ENCODE assay signal across 17 mouse cellular contexts in genomic region chr2:102997874-102998273, GRCm38 (mm10).
DNase-seq lines count a peak whose midpoint lies in the region; ATAC-seq and TF ChIP-seq lines count a peak whose summit lies in the region.
"Had no signal": no experiment of that assay in that cellular context is flagged by ENCODE, and none has a peak within 500 bp of the region (broad histone marks: within the 10 kb centered on the region; RNA-seq: fewer than 3 reads in every experiment).

No protein-coding gene starts in this region.

- no peak overlapping the region for H3K4me3 ChIP-seq in intestine, embryonic 14.5 days (ENCODE audit: low read depth, low read length)
- H3K4me3 ChIP-seq in intestine, postnatal 0 days (ENCODE audit: low read depth, low read length) = no peak overlapping the region
- H3K4me3 ChIP-seq in lung, postnatal 0 days (ENCODE audit: low read depth, low read length) = no peak overlapping the region
- no peak overlapping the region for H3K4me3 ChIP-seq in embryonic facial prominence, embryonic 15.5 days (replicated peaks)
- H3K4me3 ChIP-seq in midbrain, embryonic 10.5 days = no peak overlapping the region
- H3K4me3 ChIP-seq: embryonic facial prominence, embryonic 12.5 days; forebrain, embryonic 13.5 days; heart, embryonic 13.5 days; hindbrain, embryonic 15.5 days had no signal

- H3K4me1 ChIP-seq in intestine, embryonic 14.5 days (replicated peaks; ENCODE audit: control insufficient read depth, insufficient read depth, low read length) = peaks cover 10% of the 10 kb centered on the region; the same call in 1 of the 2 replicates
- no peaks in the 10 kb centered on the region for H3K4me1 ChIP-seq in intestine, postnatal 0 days (replicated peaks; ENCODE audit: control insufficient read depth, insufficient read depth, low read length)
- H3K4me1 ChIP-seq in lung, postnatal 0 days (ENCODE audit: insufficient read depth, low read depth, low read length) = no peaks in the 10 kb centered on the region
- H3K4me1 ChIP-seq in embryonic facial prominence, embryonic 15.5 days = peaks cover 13% of the 10 kb centered on the region
- peaks cover 30% of the 10 kb centered on the region for H3K4me1 ChIP-seq in midbrain, embryonic 10.5 days
- H3K4me1 ChIP-seq: embryonic facial prominence, embryonic 12.5 days; heart, embryonic 13.5 days; hindbrain, embryonic 15.5 days had no signal

- no peak overlapping the region for H3K9ac ChIP-seq in intestine, embryonic 14.5 days (ENCODE audit: low read length)
- no peak overlapping the region for H3K9ac ChIP-seq in intestine, postnatal 0 days (ENCODE audit: low read depth, low read length)
- H3K9ac ChIP-seq in lung, postnatal 0 days (replicated peaks; ENCODE audit: low read depth) = no peak overlapping the region
- no peak overlapping the region for H3K9ac ChIP-seq in embryonic facial prominence, embryonic 15.5 days
- H3K9ac ChIP-seq: embryonic facial prominence, embryonic 12.5 days; forebrain, embryonic 13.5 days; forebrain, postnatal 0 days; heart, embryonic 13.5 days; hindbrain, embryonic 15.5 days had no signal

- no peak for TF ChIP-seq EP300 in lung, postnatal 0 days (IDR thresholded peaks at IDR 0.05)

- DNase-seq in intestine, embryonic 14.5 days (ENCODE audit: low spot score) = no peak
- no peak for DNase-seq in lung, postnatal 0 days (ENCODE audit: low spot score)
- DNase-seq in lung, postnatal 25 days (ENCODE audit: low spot score) = no peak
- no peak for DNase-seq in midbrain, embryonic 10.5 days (ENCODE audit: low spot score)
- DNase-seq: adrenal gland, adult 8-10 months; adrenal gland, postnatal 36 days; cerebellum, adult 8-10 months; cerebellum, postnatal 14 days; forebrain, postnatal 0 days; gastrocnemius, postnatal 14 days; heart, postnatal 36 days had no signal

- H3K4me2 ChIP-seq in intestine, embryonic 14.5 days (ENCODE audit: low read length) = no peak overlapping the region
- no peak overlapping the region for H3K4me2 ChIP-seq in intestine, postnatal 0 days (replicated peaks; ENCODE audit: low read depth)
- H3K4me2 ChIP-seq in lung, postnatal 0 days (replicated peaks; ENCODE audit: low read depth, low read length) = no peak overlapping the region
- no peak overlapping the region for H3K4me2 ChIP-seq in embryonic facial prominence, embryonic 15.5 days (replicated peaks)
- H3K4me2 ChIP-seq: embryonic facial prominence, embryonic 12.5 days; forebrain, embryonic 13.5 days; heart, embryonic 13.5 days; hindbrain, embryonic 15.5 days had no signal

- TF ChIP-seq CTCF in intestine, postnatal 0 days (IDR thresholded peaks at IDR 0.05; ENCODE audit: low read depth) = no peak
- TF ChIP-seq CTCF in lung, postnatal 0 days (IDR thresholded peaks at IDR 0.05) = no peak

- no peak for ATAC-seq in intestine, embryonic 14.5 days (replicated peaks; ENCODE audit: low FRiP score, low TSS enrichment, low read depth)
- ATAC-seq in intestine, postnatal 0 days = no peak
- peak; percentile 43; the same call in 1 of the 2 replicates for ATAC-seq in lung, postnatal 0 days
- peak; percentile 75; the same call in 1 of the 2 replicates for ATAC-seq in embryonic facial prominence, embryonic 15.5 days (ENCODE audit: insufficient number of reproducible peaks, low FRiP score, low TSS enrichment, low read depth)
- ATAC-seq: forebrain, embryonic 13.5 days; forebrain, postnatal 0 days had no signal

- WGBS in intestine, embryonic 14.5 days = 47% methylated on average over 1 of the region's 1 CpGs
- 71% methylated on average over 1 of the region's 1 CpGs for WGBS in intestine, postnatal 0 days
- WGBS in lung, postnatal 0 days = 70% methylated on average over 1 of the region's 1 CpGs
- 40% methylated on average over 1 of the region's 1 CpGs for WGBS in embryonic facial prominence, embryonic 15.5 days
- 78% methylated on average over 1 of the region's 1 CpGs for WGBS in midbrain, embryonic 10.5 days

- H3K27ac ChIP-seq in intestine, embryonic 14.5 days (ENCODE audit: low read depth) = 0 out of 2 replicates have a peak overlapping the region, but pooled peaks have one; percentile 11
- H3K27ac ChIP-seq in intestine, postnatal 0 days (ENCODE audit: low read depth, low read length) = no peak overlapping the region
- no peak overlapping the region for H3K27ac ChIP-seq in lung, postnatal 0 days (ENCODE audit: low read length)
- H3K27ac ChIP-seq in embryonic facial prominence, embryonic 15.5 days (replicated peaks) = peak overlapping the region; percentile 58; the same call in 1 of the 2 replicates
- no peak overlapping the region for H3K27ac ChIP-seq in midbrain, embryonic 10.5 days (replicated peaks)
- H3K27ac ChIP-seq: embryonic facial prominence, embryonic 12.5 days; forebrain, embryonic 13.5 days; heart, embryonic 13.5 days; hindbrain, embryonic 15.5 days had no signal

- no peaks in the 10 kb centered on the region for H3K27me3 ChIP-seq in intestine, embryonic 14.5 days (replicated peaks; ENCODE audit: control insufficient read depth, insufficient read depth, low read length)
- no peaks in the 10 kb centered on the region for H3K27me3 ChIP-seq in intestine, postnatal 0 days (replicated peaks; ENCODE audit: control insufficient read depth, insufficient read depth, low read length)
- H3K27me3 ChIP-seq in lung, postnatal 0 days (replicated peaks; ENCODE audit: insufficient read depth, low read length) = no peaks in the 10 kb centered on the region
- H3K27me3 ChIP-seq in embryonic facial prominence, embryonic 15.5 days = no peaks in the 10 kb centered on the region
- no peaks in the 10 kb centered on the region for H3K27me3 ChIP-seq in midbrain, embryonic 10.5 days (ENCODE audit: low read depth, poor library complexity, severe bottlenecking)
- H3K27me3 ChIP-seq: embryonic facial prominence, embryonic 12.5 days; forebrain, embryonic 13.5 days; heart, embryonic 13.5 days; hindbrain, embryonic 15.5 days had no signal

- no peaks in the 10 kb centered on the region for H3K9me3 ChIP-seq in intestine, embryonic 14.5 days (ENCODE audit: control insufficient read depth, low read length)
- H3K9me3 ChIP-seq in intestine, postnatal 0 days (ENCODE audit: control insufficient read depth) = no peaks in the 10 kb centered on the region
- no peaks in the 10 kb centered on the region for H3K9me3 ChIP-seq in lung, postnatal 0 days (ENCODE audit: low read length)
- no peaks in the 10 kb centered on the region for H3K9me3 ChIP-seq in embryonic facial prominence, embryonic 15.5 days (replicated peaks)
- H3K9me3 ChIP-seq in midbrain, embryonic 10.5 days (replicated peaks) = no peaks in the 10 kb centered on the region
- H3K9me3 ChIP-seq: embryonic facial prominence, embryonic 12.5 days; forebrain, embryonic 13.5 days; heart, embryonic 13.5 days; hindbrain, embryonic 15.5 days had no signal

- H3K36me3 ChIP-seq in intestine, embryonic 14.5 days (ENCODE audit: control insufficient read depth, insufficient read depth, low read length) = no peaks in the 10 kb centered on the region
- no peaks in the 10 kb centered on the region for H3K36me3 ChIP-seq in intestine, postnatal 0 days (ENCODE audit: control insufficient read depth, insufficient read depth)
- H3K36me3 ChIP-seq in lung, postnatal 0 days (ENCODE audit: insufficient read depth, low read length) = no peaks in the 10 kb centered on the region
- no peaks in the 10 kb centered on the region for H3K36me3 ChIP-seq in embryonic facial prominence, embryonic 15.5 days
- no peaks in the 10 kb centered on the region for H3K36me3 ChIP-seq in midbrain, embryonic 10.5 days
- H3K36me3 ChIP-seq: embryonic facial prominence, embryonic 12.5 days; heart, embryonic 13.5 days; hindbrain, embryonic 15.5 days had no signal

Comparison
In these comparisons a context has a peak if more than half of its experiments do, and no peak if none do; other contexts are left out.
1. H3K27ac ChIP-seq: peak in intestine, embryonic 14.5 days (single experiment) and embryonic facial prominence, embryonic 15.5 days (single experiment); none in intestine, postnatal 0 days (single experiment), lung, postnatal 0 days (single experiment) and midbrain, embryonic 10.5 days (single experiment).
2. ATAC-seq: peak in lung, postnatal 0 days (single experiment) and embryonic facial prominence, embryonic 15.5 days (single experiment); none in intestine, embryonic 14.5 days (single experiment) and intestine, postnatal 0 days (single experiment).